Mouse (Mus musculus): ENCODE measurements at regions not wholly inside any gene's neighbourhood (a gene's known extent, or its start where the extent isn't known, plus 50 kb on each side); places are given as distances from the start of the nearest gene placed in this dataset.

DNA sequence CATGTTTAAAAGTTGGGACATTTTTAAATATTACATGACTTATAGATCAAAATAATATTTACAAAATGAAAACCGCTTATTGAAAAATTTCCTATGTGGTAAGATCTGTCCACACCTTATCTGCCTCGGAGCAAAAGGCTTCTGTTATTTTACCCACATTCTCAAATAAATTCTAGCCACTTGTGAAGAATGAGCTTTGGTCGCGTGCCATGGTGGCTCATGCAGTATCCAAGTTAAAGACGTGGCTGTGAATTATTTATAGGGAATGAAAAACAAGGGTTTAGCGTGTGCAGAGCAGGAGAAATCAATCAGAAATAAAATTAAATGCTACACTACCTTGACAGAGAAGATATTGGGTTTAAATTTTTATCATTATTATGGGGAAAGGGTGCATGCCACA, 430.7 kb upstream of the Cited2 start:
- WGBS = 78% methylated on average over 6 of the region's 6 CpGs
- TF ChIP-seq CTCF (IDR thresholded peaks at IDR 0.05; ENCODE audit: control insufficient read depth, insufficient read depth, low read length) = no peak
- TF ChIP-seq POLR2A (IDR thresholded peaks at IDR 0.05; ENCODE audit: borderline replicate concordance, control insufficient read depth, low read depth, low read length) = no peak
- no peak overlapping the region for H3K4me3 ChIP-seq (replicated peaks; ENCODE audit: control insufficient read depth, low read depth, low read length)
- no peaks in the 10 kb centered on the region for H3K4me1 ChIP-seq (ENCODE audit: control insufficient read depth, insufficient read depth, low read length)
- H3K27ac ChIP-seq (ENCODE audit: control insufficient read depth, insufficient read depth, low read depth, low read length, poor library complexity) = no peak overlapping the region

DNA sequence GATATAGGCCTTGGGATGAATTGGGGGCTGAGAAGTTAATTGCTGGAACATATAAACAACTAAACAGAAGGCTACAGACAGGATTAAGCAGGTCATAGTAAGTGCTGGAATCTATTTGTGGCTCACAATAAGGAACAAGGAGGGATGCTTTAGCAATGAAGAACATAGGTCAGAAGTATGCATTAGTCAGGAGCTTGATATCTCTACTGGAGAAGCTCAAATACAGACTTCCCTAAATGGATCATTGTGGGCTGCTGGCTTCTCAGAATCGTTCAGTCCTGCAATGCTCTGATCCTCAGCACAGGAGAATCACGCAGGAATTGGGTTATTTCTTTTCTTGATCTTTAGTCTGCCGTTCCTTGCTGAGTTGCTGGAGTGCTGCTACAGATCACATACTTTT, 428.6 kb upstream of the Cited2 start:
- Histone ChIP-seq H3K4me3 (replicated peaks; ENCODE audit: control insufficient read depth, low read depth, low read length) (no peak overlapping the region), H3K27ac (ENCODE audit: control insufficient read depth, insufficient read depth, low read depth, low read length, poor library complexity) (no peak overlapping the region), H3K4me1 (ENCODE audit: control insufficient read depth, insufficient read depth, low read length) (no peaks in the 10 kb centered on the region)
- WGBS = 44% methylated on average over 3 of the region's 3 CpGs
- TF ChIP-seq POLR2A (IDR thresholded peaks at IDR 0.05; ENCODE audit: borderline replicate concordance, control insufficient read depth, low read depth, low read length) = no peak
- TF ChIP-seq CTCF (IDR thresholded peaks at IDR 0.05; ENCODE audit: control insufficient read depth, insufficient read depth, low read length) = no peak

GRCm38 (mm10) chr10:17295157-17295556, 427.9 kb upstream of the Cited2 start:
- Histone ChIP-seq H3K4me3 (replicated peaks; ENCODE audit: control insufficient read depth, low read depth, low read length) (no peak overlapping the region), H3K4me1 (ENCODE audit: control insufficient read depth, insufficient read depth, low read length) (no peaks in the 10 kb centered on the region), H3K27ac (ENCODE audit: control insufficient read depth, insufficient read depth, low read depth, low read length, poor library complexity) (no peak overlapping the region)
- TF ChIP-seq POLR2A (IDR thresholded peaks at IDR 0.05; ENCODE audit: borderline replicate concordance, control insufficient read depth, low read depth, low read length) (no peak), CTCF (IDR thresholded peaks at IDR 0.05; ENCODE audit: control insufficient read depth, insufficient read depth, low read length) (no peak)
- 25% methylated on average over 3 of the region's 3 CpGs for WGBS

GRCm38 (mm10) chr10:17299600-17299999, 423.4 kb upstream of the Cited2 start:
- TF ChIP-seq POLR2A (IDR thresholded peaks at IDR 0.05; ENCODE audit: borderline replicate concordance, control insufficient read depth, low read depth, low read length) (no peak), CTCF (IDR thresholded peaks at IDR 0.05; ENCODE audit: control insufficient read depth, insufficient read depth, low read length) (no peak)
- Histone ChIP-seq H3K4me1 (ENCODE audit: control insufficient read depth, insufficient read depth, low read length) (no peaks in the 10 kb centered on the region), H3K4me3 (replicated peaks; ENCODE audit: control insufficient read depth, low read depth, low read length) (no peak overlapping the region), H3K27ac (ENCODE audit: control insufficient read depth, insufficient read depth, low read depth, low read length, poor library complexity) (no peak overlapping the region)
- WGBS = 69% methylated on average over 6 of the region's 6 CpGs

DNA sequence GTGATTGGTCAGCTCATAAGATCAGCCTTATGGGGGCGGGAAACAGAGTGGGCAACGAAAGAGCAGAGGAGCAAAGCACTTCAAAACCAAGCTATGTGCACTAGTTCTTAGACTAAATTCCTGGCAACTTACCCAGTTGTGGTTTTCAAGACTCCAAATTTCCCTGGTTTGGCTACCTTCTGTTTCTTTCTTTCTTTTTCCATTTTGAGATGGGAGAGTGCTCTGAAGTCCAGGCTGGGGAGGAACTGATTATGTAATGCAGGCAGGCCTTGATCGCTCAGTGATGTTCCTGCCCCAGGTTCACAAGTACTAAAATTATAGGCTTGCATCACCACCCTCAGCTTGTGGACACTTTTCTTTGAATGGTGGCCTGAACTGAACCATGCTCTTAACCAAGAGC, 396.3 kb upstream of the Cited2 start:
- no peak overlapping the region for H3K4me3 ChIP-seq (replicated peaks; ENCODE audit: control insufficient read depth, low read depth, low read length)
- H3K27ac ChIP-seq (ENCODE audit: control insufficient read depth, insufficient read depth, low read depth, low read length, poor library complexity) = no peak overlapping the region
- H3K4me1 ChIP-seq (ENCODE audit: control insufficient read depth, insufficient read depth, low read length) = peaks cover 2% of the 10 kb centered on the region
- WGBS = 46% methylated on average over 3 of the region's 3 CpGs
- no peak for TF ChIP-seq POLR2A (IDR thresholded peaks at IDR 0.05; ENCODE audit: borderline replicate concordance, control insufficient read depth, low read depth, low read length)

- H3K4me1 ChIP-seq (ENCODE audit: control insufficient read depth, insufficient read depth, low read length) = peaks cover 2% of the 10 kb centered on the region
- WGBS = 16% methylated on average over 6 of the region's 6 CpGs
- TF ChIP-seq CTCF (IDR thresholded peaks at IDR 0.05; ENCODE audit: control insufficient read depth, insufficient read depth, low read length) (no peak), POLR2A (IDR thresholded peaks at IDR 0.05; ENCODE audit: borderline replicate concordance, control insufficient read depth, low read depth, low read length) (no peak)
- H3K4me3 ChIP-seq (replicated peaks; ENCODE audit: control insufficient read depth, low read depth, low read length) = no peak overlapping the region
- H3K27ac ChIP-seq (ENCODE audit: control insufficient read depth, insufficient read depth, low read depth, low read length, poor library complexity) = no peak overlapping the region
These were observed 392.0 kb upstream of the Cited2 start for GRCm38 (mm10) chr10:17330904-17331606.

DNA sequence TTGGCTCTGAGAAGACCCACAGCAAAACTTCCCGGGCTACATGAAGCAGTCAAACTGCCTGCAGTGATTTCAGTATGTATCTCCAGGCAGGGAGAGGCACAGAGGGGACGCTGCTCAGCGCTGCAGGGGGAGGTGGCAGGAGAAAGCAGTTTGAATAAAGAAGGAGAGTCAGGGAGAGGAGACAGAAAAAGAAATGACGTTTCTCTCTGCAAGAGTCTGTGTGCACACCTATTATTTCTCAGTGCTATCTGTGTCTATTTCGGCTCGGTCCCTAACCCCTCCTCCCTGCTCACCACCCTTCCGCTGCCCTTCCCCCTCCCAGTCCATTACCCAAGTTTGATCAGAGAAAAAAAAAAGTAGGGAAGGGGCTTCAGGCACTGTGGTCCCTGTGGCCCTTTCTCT, 391.4 kb upstream of the Cited2 start:
- TF ChIP-seq POLR2A (IDR thresholded peaks at IDR 0.05; ENCODE audit: borderline replicate concordance, control insufficient read depth, low read depth, low read length) (no peak), CTCF (IDR thresholded peaks at IDR 0.05; ENCODE audit: control insufficient read depth, insufficient read depth, low read length) (no peak)
- Histone ChIP-seq H3K27ac (ENCODE audit: control insufficient read depth, insufficient read depth, low read depth, low read length, poor library complexity) (no peak overlapping the region), H3K4me1 (ENCODE audit: control insufficient read depth, insufficient read depth, low read length) (peaks cover 2% of the 10 kb centered on the region), H3K4me3 (replicated peaks; ENCODE audit: control insufficient read depth, low read depth, low read length) (peak overlapping the region; percentile 34)
- 17% methylated on average over 7 of the region's 7 CpGs for WGBS

- Histone ChIP-seq H3K4me3 (replicated peaks; ENCODE audit: control insufficient read depth, low read depth, low read length) (no peak overlapping the region), H3K27ac (ENCODE audit: control insufficient read depth, insufficient read depth, low read depth, low read length, poor library complexity) (no peak overlapping the region), H3K4me1 (ENCODE audit: control insufficient read depth, insufficient read depth, low read length) (peaks cover 2% of the 10 kb centered on the region)
- TF ChIP-seq POLR2A (IDR thresholded peaks at IDR 0.05; ENCODE audit: borderline replicate concordance, control insufficient read depth, low read depth, low read length) (no peak), CTCF (IDR thresholded peaks at IDR 0.05; ENCODE audit: control insufficient read depth, insufficient read depth, low read length) (no peak)
- 61% methylated on average over 6 of the region's 6 CpGs for WGBS
These were observed 390.8 kb upstream of the Cited2 start for GRCm38 (mm10) chr10:17332025-17332767.

All from bone marrow, adult 2 months (tissue).